Mouse (Mus musculus): Measurements from ENCODE around the gene Zfp791. TPM values are rescaled to one million over a fixed set of nuclear protein-coding genes. Genes with fewer than 3 reads are reported as not detected.

The Zfp791 gene
- polyA plus RNA-seq, 1 experiment: 0.96 TPM

DNA sequence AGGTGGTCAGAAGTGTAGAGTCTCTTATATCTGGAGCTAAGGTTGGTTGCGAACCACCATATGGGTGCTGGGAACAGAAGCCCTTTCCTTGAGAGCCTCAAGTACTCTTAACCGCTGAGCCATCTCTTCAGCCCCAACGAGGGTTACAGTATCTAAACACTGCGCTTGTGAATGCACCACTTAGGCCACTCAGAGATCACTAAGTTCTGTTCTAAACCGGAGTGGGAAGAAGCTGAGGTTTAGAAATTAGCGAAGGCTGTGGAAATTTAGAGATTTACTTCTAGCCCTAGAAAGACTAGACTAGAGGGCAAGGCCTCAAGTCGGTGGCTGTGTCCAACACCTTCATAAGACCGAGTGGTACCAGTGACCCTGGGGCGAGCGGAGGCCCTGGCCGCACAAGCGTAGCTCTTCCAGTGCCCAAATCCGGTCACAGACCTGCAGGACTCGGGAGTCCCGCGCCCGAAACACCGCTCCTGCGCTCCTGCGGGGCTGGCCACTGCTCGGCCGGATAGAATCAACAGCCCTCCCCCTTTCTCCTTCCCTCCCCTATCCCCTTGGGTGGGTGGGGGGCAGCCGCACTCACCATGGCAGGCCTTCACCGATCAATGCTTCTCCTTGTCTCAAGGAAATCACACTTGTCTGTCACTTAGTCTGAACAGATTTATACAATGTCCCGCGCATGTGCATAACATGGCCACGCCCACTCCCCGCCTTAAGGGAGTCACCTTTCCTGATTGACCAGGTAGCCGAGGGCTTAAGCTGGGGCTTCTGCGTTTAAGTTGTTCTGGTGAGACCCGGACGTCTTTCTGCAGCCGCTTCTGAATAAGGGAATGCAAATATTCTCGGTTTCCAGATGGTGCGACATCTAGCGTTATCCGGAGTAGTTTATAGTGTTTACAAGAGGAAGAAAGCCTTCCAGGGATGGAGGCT is 3.6 kb downstream of the Zfp791 start:
- TF ChIP-seq CTCF (IDR thresholded peaks at IDR 0.05; ENCODE audit: extremely low read depth, insufficient read length, insufficient replicate concordance, low read depth, low read length) (no peak), POLR2A (IDR thresholded peaks at IDR 0.05; ENCODE audit: low read depth, low read length) (no peak)
- H3K4me1 ChIP-seq (ENCODE audit: control insufficient read depth, insufficient read depth, insufficient read length, low read length): no peaks in the 10 kb centered on the region
- H3K27ac ChIP-seq (ENCODE audit: insufficient read depth, low read depth, low read length): peak overlapping the region; percentile 17
- H3K36me3 ChIP-seq (ENCODE audit: control insufficient read depth, insufficient read depth, low read length): no peaks in the 10 kb centered on the region
- peak overlapping the region; percentile 84 for H3K4me3 ChIP-seq (ENCODE audit: low read depth, low read length)
- WGBS: 6% methylated on average over 37 of the region's 37 CpGs
- H3K27me3 ChIP-seq (ENCODE audit: control insufficient read depth, insufficient read depth, low read length): no peaks in the 10 kb centered on the region

GRCm38 (mm10) chr8:85116984-85117383 is 5.9 kb downstream of the Zfp791 start:
- Histone ChIP-seq H3K4me1 (ENCODE audit: control insufficient read depth, insufficient read depth, insufficient read length, low read length) (no peaks in the 10 kb centered on the region), H3K4me3 (ENCODE audit: low read depth, low read length) (no peak overlapping the region), H3K36me3 (ENCODE audit: control insufficient read depth, insufficient read depth, low read length) (no peaks in the 10 kb centered on the region; the same call in 1 of the 2 replicates), H3K27ac (ENCODE audit: insufficient read depth, low read depth, low read length) (no peak overlapping the region), H3K27me3 (ENCODE audit: control insufficient read depth, insufficient read depth, low read length) (no peaks in the 10 kb centered on the region)
- 71% methylated on average over 7 of the region's 7 CpGs for WGBS
- no peak for TF ChIP-seq CTCF (IDR thresholded peaks at IDR 0.05; ENCODE audit: extremely low read depth, insufficient read length, insufficient replicate concordance, low read depth, low read length)
- TF ChIP-seq POLR2A (IDR thresholded peaks at IDR 0.05; ENCODE audit: low read depth, low read length): no peak

DNA sequence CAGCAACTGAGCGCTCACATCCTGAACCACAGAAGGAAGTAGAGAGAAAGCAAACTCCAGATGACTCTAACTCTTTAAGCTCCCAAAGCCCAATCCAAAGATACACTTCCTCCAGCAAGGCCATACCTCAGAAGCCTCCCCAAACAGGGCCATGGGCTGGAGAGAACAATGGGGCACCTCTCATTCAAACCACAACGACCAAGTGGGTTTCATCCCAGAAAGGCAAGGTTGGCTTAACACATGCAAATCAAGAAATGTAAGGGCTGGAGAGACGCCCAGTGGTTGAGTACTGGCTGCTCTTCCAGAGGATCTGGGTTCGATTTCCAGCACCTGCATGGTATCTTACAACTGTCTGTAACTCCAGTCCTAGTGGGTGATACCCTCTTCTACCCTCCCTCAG is 7.4 kb downstream of the Zfp791 start:
- H3K27ac ChIP-seq (ENCODE audit: insufficient read depth, low read depth, low read length): no peak overlapping the region
- WGBS: 85% methylated on average over 4 of the region's 4 CpGs
- TF ChIP-seq CTCF (IDR thresholded peaks at IDR 0.05; ENCODE audit: extremely low read depth, insufficient read length, insufficient replicate concordance, low read depth, low read length): no peak
- TF ChIP-seq POLR2A (IDR thresholded peaks at IDR 0.05; ENCODE audit: low read depth, low read length): no peak
- H3K4me3 ChIP-seq (ENCODE audit: low read depth, low read length): no peak overlapping the region
- peaks cover 8% of the 10 kb centered on the region for H3K36me3 ChIP-seq (ENCODE audit: control insufficient read depth, insufficient read depth, low read length)
- H3K27me3 ChIP-seq (ENCODE audit: control insufficient read depth, insufficient read depth, low read length): no peaks in the 10 kb centered on the region
- H3K4me1 ChIP-seq (ENCODE audit: control insufficient read depth, insufficient read depth, insufficient read length, low read length): no peaks in the 10 kb centered on the region

GRCm38 (mm10) chr8:85113241-85113640 is 9.7 kb downstream of the Zfp791 start:
- H3K27ac ChIP-seq (ENCODE audit: insufficient read depth, low read depth, low read length): no peak overlapping the region
- H3K36me3 ChIP-seq (ENCODE audit: control insufficient read depth, insufficient read depth, low read length): peaks cover 21% of the 10 kb centered on the region
- TF ChIP-seq POLR2A (IDR thresholded peaks at IDR 0.05; ENCODE audit: low read depth, low read length): no peak
- H3K27me3 ChIP-seq (ENCODE audit: control insufficient read depth, insufficient read depth, low read length): no peaks in the 10 kb centered on the region
- H3K4me3 ChIP-seq (ENCODE audit: low read depth, low read length): no peak overlapping the region
- WGBS: 93% methylated on average over 10 of the region's 10 CpGs
- no peaks in the 10 kb centered on the region for H3K4me1 ChIP-seq (ENCODE audit: control insufficient read depth, insufficient read depth, insufficient read length, low read length)

GRCm38 (mm10) chr8:85100076-85100665 is 22.7 kb downstream of the Zfp791 start:
- WGBS: 78% methylated on average over 4 of the region's 4 CpGs
- H3K4me1 ChIP-seq (ENCODE audit: control insufficient read depth, insufficient read depth, insufficient read length, low read length): no peaks in the 10 kb centered on the region
- peaks cover 27% of the 10 kb centered on the region for H3K36me3 ChIP-seq (ENCODE audit: control insufficient read depth, insufficient read depth, low read length)
- H3K27ac ChIP-seq (ENCODE audit: insufficient read depth, low read depth, low read length): no peak overlapping the region
- TF ChIP-seq CTCF (IDR thresholded peaks at IDR 0.05; ENCODE audit: extremely low read depth, insufficient read length, insufficient replicate concordance, low read depth, low read length) (no peak), POLR2A (IDR thresholded peaks at IDR 0.05; ENCODE audit: low read depth, low read length) (no peak)
- no peaks in the 10 kb centered on the region for H3K27me3 ChIP-seq (ENCODE audit: control insufficient read depth, insufficient read depth, low read length)
- no peak overlapping the region for H3K4me3 ChIP-seq (ENCODE audit: low read depth, low read length)

GRCm38 (mm10) chr8:85096850-85097249 is 26.0 kb downstream of the Zfp791 start:
- no peaks in the 10 kb centered on the region for H3K4me1 ChIP-seq (ENCODE audit: control insufficient read depth, insufficient read depth, insufficient read length, low read length)
- WGBS: 85% methylated on average over 4 of the region's 4 CpGs
- TF ChIP-seq CTCF (IDR thresholded peaks at IDR 0.05; ENCODE audit: extremely low read depth, insufficient read length, insufficient replicate concordance, low read depth, low read length) (no peak), POLR2A (IDR thresholded peaks at IDR 0.05; ENCODE audit: low read depth, low read length) (no peak)
- H3K36me3 ChIP-seq (ENCODE audit: control insufficient read depth, insufficient read depth, low read length): peaks cover 45% of the 10 kb centered on the region
- H3K27ac ChIP-seq (ENCODE audit: insufficient read depth, low read depth, low read length): no peak overlapping the region
- H3K27me3 ChIP-seq (ENCODE audit: control insufficient read depth, insufficient read depth, low read length): no peaks in the 10 kb centered on the region
- no peak overlapping the region for H3K4me3 ChIP-seq (ENCODE audit: low read depth, low read length)

- no peaks in the 10 kb centered on the region for H3K27me3 ChIP-seq (ENCODE audit: control insufficient read depth, insufficient read depth, low read length)
These were observed 26.7 kb downstream of the Zfp791 start for GRCm38 (mm10) chr8:85096196-85096595.

More at GRCm38 (mm10) chr8:85096196-85096595, 26.7 kb downstream of the Zfp791 start:
- TF ChIP-seq POLR2A (IDR thresholded peaks at IDR 0.05; ENCODE audit: low read depth, low read length): no peak
- TF ChIP-seq CTCF (IDR thresholded peaks at IDR 0.05; ENCODE audit: extremely low read depth, insufficient read length, insufficient replicate concordance, low read depth, low read length): no peak
- no peak overlapping the region for H3K27ac ChIP-seq (ENCODE audit: insufficient read depth, low read depth, low read length)
- H3K4me1 ChIP-seq (ENCODE audit: control insufficient read depth, insufficient read depth, insufficient read length, low read length): no peaks in the 10 kb centered on the region
- H3K4me3 ChIP-seq (ENCODE audit: low read depth, low read length): no peak overlapping the region
- peaks cover 50% of the 10 kb centered on the region for H3K36me3 ChIP-seq (ENCODE audit: control insufficient read depth, insufficient read depth, low read length)
- WGBS: 95% methylated on average over 16 of the region's 16 CpGs

Measured in small intestine, adult 2 months (tissue).